Mouse (Mus musculus): ENCODE measurements around the gene Set.

DNA sequence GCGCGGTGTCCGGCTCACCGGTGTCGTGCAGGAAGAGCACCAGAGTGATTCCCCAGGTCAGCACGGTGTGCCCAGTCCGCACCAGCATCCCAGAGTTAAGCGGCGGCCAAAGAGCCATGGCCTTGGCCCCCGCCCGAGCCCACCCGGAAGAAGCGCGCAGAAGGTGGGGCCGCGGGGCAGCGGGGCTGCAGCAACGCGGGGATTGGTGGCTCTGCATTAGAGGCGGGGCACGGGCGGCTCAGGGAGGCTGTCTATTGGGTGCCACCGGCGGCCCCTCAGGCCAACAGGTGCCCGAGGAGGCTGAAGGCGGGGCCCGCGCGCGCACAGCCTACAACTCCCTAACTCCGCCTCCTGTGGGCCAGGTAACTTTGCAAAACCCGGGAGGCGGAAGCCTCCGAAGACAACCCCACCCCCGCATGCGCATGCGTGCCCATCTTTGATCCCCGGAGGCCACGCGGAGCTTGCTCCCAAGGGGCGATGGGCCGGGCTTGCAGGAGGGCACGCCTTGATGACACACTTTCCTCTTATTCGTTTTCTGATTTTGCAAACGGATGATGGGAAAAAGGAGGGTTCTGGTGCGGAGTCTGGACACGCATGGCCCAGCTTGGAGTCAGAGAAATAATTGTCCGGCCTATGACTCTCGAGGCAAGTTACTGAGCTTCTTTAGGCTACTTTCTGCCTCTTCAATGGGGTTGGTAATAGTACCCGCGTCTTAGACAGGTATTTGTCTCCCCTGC, 36.5 kb downstream of the Set start, which contains the start of gene Zdhhc12:
- TF ChIP-seq POLR2A (IDR thresholded peaks at IDR 0.05; ENCODE audit: borderline replicate concordance, extremely low read depth, low read depth, low read length) (peak; percentile 53; the same call in 1 of the 2 replicates), CTCF (IDR thresholded peaks at IDR 0.05; ENCODE audit: insufficient read depth, low read length) (no peak)

Measured in lung, adult 2 months (tissue).